Mouse (Mus musculus): ENCODE data around the gene Srms.
A peak's percentile ranks its signal among the peaks of the same experiment; 100 is the strongest.
"Not testable (repeated sequence)": the region's sequence is repeated elsewhere in the genome, so short reads cannot be mapped to it uniquely, and the experiment has no call there.

The Srms gene

DNA sequence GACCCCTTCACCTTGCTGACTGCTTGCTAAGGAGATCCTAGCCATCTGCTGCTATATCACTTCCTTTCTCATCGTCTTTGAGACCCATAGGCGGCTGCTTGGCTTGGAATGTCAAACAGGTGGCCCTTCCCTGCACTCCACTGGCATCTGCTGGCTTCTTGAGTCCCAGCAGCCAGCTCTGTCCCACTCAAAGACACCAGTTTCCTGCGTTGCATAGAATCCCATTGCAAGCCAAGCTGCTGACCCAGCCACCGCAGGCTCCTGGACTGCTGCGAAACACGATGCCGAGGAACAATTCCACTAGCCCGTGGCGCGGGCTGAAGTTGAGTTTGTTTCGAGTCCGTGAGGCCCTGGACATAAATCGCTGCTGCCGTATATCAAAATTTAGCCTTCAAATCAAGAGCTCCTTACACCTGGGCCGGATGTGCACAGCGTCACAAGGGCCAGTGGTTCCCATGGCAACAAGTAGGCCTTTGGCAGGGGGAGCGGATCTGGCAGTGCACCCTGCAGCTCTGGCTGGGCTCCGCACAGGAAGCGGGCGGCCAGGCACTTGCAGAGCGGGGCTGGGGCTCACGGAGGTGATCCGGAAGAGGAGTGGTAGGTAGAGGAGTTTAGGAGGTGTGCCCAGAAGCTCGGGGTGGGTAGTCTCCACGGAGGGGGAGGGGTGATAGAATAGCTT lies 6.7 kb upstream of the Srms start, which contains the start of gene Fndc11:
Gene Fndc11 (plus strand): TSS at position 476 of the 679 bp plus-strand sequence.
- DNase-seq: peak; percentile 89 to 96

GRCm38 (mm10) chr2:181218881-181219485 lies 6.0 kb upstream of the Srms start:
- no peak for DNase-seq

GRCm38 (mm10) chr2:181216037-181216436 lies 3.1 kb upstream of the Srms start:
- no peak for DNase-seq

GRCm38 (mm10) chr2:181212389-181213020 lies 480 bp downstream of the Srms start:
- no peak for DNase-seq

DNA sequence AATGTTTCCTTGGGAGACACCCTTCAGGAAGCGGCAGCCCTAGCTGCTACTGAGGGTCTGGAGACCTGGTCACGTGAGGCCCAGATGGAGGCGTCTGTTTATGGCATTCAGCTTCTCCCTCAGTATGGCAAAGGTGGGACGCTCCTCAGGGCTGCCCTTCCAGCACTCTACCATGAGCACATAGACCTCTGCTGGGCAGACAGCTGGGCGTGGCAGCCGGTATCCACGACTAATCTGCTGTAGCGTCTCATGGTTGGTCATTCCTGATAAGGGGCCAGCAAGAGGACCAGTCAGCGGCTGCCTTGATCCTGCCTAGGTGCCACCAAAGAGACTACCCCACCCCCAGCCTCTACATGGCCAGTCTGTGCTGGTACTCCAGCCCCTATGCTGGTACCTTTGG lies 6.9 kb downstream of the Srms start:
- DNase-seq: no peak

DNA sequence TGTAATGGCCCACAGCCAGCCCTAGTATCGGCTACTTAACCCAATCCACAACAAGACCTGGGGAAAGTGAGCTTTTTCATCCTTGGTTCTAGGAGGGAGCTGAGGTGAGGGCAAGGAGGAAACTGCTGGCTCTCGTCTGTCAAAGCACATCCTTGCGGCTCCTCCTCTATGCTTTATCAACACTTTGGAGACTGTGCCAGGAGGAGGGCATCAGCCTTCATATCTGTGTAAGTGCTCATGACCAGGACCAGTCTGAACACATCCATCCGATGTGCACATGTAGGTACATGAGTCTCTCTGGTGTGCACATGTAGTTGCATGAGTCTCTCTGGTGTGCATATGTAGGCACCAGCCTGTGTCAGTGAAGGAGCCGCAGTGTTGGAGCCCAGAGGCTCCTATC lies 7.3 kb downstream of the Srms start:
- no peak for DNase-seq

GRCm38 (mm10) chr2:181202886-181203285 lies 10.1 kb downstream of the Srms start:
- no peak for DNase-seq

GRCm38 (mm10) chr2:181202422-181202821 lies 10.6 kb downstream of the Srms start, which contains the start of gene Ptk6:
Gene Ptk6 (minus strand): TSS chr2:181202789.
- DNase-seq: no peak

DNA sequence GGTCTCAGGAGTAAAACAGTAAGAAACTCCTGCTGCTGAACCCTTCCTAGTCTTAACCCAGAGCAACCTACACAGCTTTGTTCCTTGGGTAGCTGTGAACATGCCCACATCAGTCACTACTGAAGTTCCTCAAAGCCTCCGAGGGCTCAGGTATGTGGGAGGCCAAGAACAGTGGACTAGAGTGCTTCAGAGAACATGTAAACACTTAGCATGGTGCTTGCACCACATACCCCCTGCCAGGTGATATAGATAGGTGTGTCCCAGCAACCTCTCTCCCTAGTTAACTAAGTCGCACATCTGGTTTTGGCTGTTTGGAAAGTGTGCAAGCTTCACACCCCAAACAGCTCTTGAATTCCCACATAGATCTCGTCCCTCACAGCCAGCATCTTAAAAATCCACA lies 11.4 kb downstream of the Srms start:
- no peak for DNase-seq

GRCm38 (mm10) chr2:181196628-181197300 lies 16.2 kb downstream of the Srms start:
- DNase-seq: no peak

- no peak for DNase-seq
These were observed 19.9 kb downstream of the Srms start for GRCm38 (mm10) chr2:181193044-181193443.

- no peak for DNase-seq
These were observed 21.0 kb downstream of the Srms start for GRCm38 (mm10) chr2:181191936-181192335.

- not testable (repeated sequence) for DNase-seq
These were observed 21.6 kb downstream of the Srms start for GRCm38 (mm10) chr2:181191385-181191784.

DNA sequence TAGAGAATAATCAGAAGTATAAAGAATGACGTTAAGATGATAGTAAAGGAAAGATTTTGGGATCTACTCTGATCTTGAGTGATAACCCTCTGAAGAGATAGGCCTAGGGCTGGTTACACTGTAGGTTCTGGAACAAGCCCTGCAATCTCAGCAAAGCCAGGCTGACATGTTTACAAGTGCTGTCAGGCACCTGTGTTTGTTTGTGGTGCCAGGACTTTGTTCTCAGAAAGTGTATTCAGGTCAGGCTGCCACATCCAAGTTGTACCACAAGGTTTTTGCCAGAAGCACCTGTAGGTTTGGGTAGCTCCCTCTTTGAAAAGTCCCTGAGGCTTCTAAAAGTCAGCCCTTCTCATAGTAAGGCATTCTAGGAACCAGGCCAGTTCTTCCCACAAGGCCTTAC lies 23.7 kb downstream of the Srms start:
- no peak for DNase-seq

- DNase-seq: peak in 1 of 2 experiments; percentile 33
These were observed 24.3 kb downstream of the Srms start for GRCm38 (mm10) chr2:181188681-181189080.

DNA sequence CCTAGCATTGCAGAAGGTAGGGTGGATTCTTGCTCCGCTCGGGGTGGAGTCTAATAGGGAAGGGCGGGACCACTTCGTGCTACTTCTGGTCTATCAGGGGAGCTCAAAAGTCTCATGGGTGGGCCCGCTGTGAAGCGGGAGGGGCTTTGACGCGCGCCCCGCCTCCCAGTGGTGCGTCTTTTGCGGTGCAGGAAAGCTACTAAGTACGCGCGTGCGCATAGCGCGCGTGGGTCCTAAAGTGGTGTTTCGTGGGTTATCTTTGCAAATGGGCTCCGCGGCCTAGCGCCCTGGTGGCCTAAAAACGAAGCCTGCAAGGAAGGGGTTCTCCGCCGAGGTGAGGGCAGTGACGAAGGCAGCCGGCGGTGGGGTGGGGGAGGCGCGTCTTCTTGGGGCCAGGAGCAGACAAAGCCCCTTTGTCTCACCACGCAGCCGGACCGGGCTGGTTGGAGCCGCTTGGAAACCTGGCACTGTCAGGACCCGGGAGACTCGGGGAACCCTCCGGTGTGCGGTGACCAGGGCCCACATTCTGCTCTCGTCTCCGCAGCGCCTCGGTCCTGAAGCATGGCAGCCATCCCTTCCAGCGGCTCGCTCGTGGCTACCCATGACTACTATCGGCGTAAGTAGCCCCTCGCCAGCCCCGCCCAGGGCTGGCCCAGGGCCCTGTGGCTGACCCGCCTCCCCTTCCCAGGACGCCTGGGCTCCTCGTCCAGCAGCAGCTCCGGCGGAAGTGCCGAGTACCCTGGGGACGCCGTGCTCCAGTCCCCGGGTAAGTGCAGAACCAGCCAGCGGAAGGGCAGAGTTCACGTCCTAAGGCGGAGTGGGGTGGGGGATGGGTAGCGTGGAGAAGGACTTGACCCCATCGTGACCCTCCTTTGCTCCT lies 25.6 kb downstream of the Srms start, which contains the start of gene Ppdpf:
Gene Ppdpf (plus strand): TSS at position 127 of the 880 bp plus-strand sequence.
- peak; percentile 93 to 96 for DNase-seq

DNA sequence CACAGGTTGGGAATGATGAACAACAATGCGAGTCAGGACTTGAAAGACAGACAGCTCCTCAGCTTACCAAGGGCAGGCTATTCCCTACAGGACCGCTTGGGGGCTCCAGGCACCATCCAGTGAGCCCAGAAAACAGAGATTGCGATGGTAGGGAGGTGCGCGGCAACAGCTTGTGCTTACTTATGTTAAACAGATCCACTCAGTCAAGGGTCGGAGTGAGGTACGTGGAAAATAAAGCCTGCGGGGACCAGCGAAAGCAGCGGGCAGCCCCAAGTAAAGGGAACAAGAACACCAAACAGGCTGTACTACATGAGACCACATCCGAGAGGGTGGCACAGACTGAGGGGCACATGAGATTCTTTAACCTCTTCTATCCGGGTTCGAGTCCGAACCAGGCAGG lies 26.4 kb downstream of the Srms start:
- peak; percentile 75 to 81 for DNase-seq

DNA sequence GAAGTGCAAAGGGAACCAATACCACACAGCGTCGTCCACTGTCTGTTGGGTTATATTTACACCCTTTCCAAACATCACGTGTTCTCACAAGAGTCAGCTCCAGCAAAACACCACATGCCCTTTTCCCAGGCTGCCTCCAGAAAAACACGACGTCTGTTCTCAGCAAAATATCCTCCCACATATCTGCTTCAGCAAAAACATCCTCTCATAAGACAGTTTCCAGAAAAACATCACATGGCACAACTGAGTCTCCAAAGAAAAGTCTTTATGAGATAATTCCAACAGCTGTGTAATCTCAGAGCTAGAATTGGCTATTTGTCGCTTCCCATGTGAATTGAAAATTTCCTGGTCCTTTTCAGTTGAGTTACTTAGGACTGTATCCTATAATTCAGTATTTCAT lies 32.1 kb downstream of the Srms start:
- no peak for DNase-seq

DNA sequence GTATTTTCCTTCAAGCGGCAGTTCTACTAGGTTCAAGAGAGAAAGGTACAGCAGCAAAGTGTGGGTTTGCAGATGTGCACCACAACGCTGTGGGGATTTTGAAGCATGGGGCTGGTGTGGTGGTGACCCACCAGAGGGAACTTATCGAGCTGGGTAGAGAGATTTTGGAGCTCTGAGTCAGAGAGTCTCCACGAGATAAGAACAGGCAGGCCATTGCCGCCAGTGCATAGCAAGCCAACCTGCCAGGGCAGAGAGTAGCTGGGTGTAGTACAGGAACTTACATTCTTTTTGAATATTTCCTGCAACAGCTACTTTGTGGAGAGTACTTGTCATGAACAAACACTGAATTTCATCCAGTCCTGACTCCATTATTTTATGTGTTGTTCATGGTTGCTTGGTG lies 34.5 kb downstream of the Srms start:
- DNase-seq: no peak

GRCm38 (mm10) chr2:181178015-181178414 lies 35.0 kb downstream of the Srms start:
- no peak for DNase-seq

DNA sequence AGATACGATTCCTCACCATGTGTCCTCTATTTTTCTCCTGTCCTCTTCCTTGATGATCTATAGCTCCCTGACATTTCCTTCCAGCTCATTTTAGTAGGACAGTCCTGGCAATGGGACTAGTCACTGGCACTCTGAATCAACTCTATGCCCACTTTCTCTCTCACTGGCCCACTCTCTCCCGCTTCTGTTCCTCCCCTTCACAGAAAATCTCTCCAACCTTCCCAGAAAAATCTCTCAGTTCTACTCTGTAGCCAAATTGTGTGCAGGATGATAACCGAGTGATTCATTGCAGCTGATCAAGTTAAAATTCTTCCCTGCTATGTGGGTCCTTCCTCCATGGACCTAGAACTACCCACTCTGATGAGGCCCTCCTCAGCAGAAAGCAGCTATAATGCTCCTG lies 38.3 kb downstream of the Srms start:
- no peak for DNase-seq

- DNase-seq: no peak
These were observed 46.5 kb downstream of the Srms start for GRCm38 (mm10) chr2:181166469-181166868.

All from thymus, adult 18-20 months (tissue).